Mouse (Mus musculus): ENCODE measurements around the gene Pias3.
"Not testable (repeated sequence)": the region's sequence is repeated elsewhere in the genome, so short reads cannot be mapped to it uniquely, and the experiment has no call there.

Gene Pias3

GRCm38 (mm10) chr3:96728634-96729402, 32.6 kb downstream of the Pias3 start:
- no peak for DNase-seq (ENCODE audit: low read depth, low spot score)

GRCm38 (mm10) chr3:96729403-96729784, 33.2 kb downstream of the Pias3 start:
- DNase-seq (ENCODE audit: low read depth, low spot score) = no peak

GRCm38 (mm10) chr3:96730785-96731184, 34.6 kb downstream of the Pias3 start:
- no peak for DNase-seq (ENCODE audit: low read depth, low spot score)

GRCm38 (mm10) chr3:96733984-96734383, 37.8 kb downstream of the Pias3 start:
- no peak for DNase-seq (ENCODE audit: low read depth, low spot score)

- DNase-seq (ENCODE audit: low read depth, low spot score) = no peak
Observed at GRCm38 (mm10) chr3:96735200-96735599, 39.0 kb downstream of the Pias3 start.

GRCm38 (mm10) chr3:96737013-96737740, 41.0 kb downstream of the Pias3 start:
- no peak for DNase-seq (ENCODE audit: low read depth, low spot score)

GRCm38 (mm10) chr3:96737995-96738394, 41.8 kb downstream of the Pias3 start:
- no peak for DNase-seq (ENCODE audit: low read depth, low spot score)

- DNase-seq (ENCODE audit: low read depth, low spot score) = not testable (repeated sequence)
Observed at GRCm38 (mm10) chr3:96740279-96740678, 44.1 kb downstream of the Pias3 start.

- no peak for DNase-seq (ENCODE audit: low read depth, low spot score)
Observed at GRCm38 (mm10) chr3:96744348-96744747, 48.2 kb downstream of the Pias3 start.

GRCm38 (mm10) chr3:96746829-96747228, 50.6 kb downstream of the Pias3 start:
- DNase-seq (ENCODE audit: low read depth, low spot score) = no peak

Measured in brain, embryonic 18.5 days (tissue).